Mouse (Mus musculus) MEL (cell line): ENCODE results near the gene Fuz. TPM values are rescaled to one million over a fixed set of nuclear protein-coding genes. Genes with fewer than 3 reads are reported as not detected.

ENCODE experiments used
- DNase-seq: peaks from one replicate; pipeline ENCODE4 v3.0.0; 2011; ENCODE audit warnings: low read depth, low spot score
- H3K27ac ChIP-seq: 2 replicates; pipeline ENCODE4 v1.5.1; 2012; ENCODE audit warnings: low read depth, mild to moderate bottlenecking, control low read depth, low read length, moderate library complexity; ENCODE audit not compliant: control insufficient read depth
- H3K27me3 ChIP-seq, 2 experiments: fragments of 150-350 bp in 1 of 2; sonication (generic) in 1 of 2; 2 replicates each; pipeline ENCODE4 v1.6.1; 2012; ENCODE audit warnings: low read length in 2 of 2, mild to moderate bottlenecking in 2 of 2, improper control_type of control experiment in 1 of 2, moderate library complexity in 1 of 2; ENCODE audit not compliant: insufficient read depth in 2 of 2, control insufficient read depth in 1 of 2
- H3K36me3 ChIP-seq, 2 experiments: 2 replicates each; pipeline ENCODE4 v1.6.1; 2012 to 2014; ENCODE audit warnings: low read length in 2 of 2, improper control_type of control experiment in 1 of 2, inconsistent platforms in 1 of 2, mild to moderate bottlenecking in 1 of 2; ENCODE audit not compliant: insufficient read depth in 2 of 2, control insufficient read depth in 1 of 2
- H3K4me1 ChIP-seq, 2 experiments: fragments of 150-350 bp in 1 of 2; sonication (generic) in 1 of 2; 2 replicates each; pipeline ENCODE4 v1.6.1; 2012; ENCODE audit warnings: low read length in 2 of 2, improper control_type of control experiment in 1 of 2, mild to moderate bottlenecking in 1 of 2; ENCODE audit not compliant: insufficient read depth in 2 of 2, control insufficient read depth in 1 of 2
- H3K4me3 ChIP-seq, 2 experiments: fragments of 150-350 bp in 1 of 2; sonication (generic) in 1 of 2; 2 replicates each; pipeline ENCODE4 v1.5.1; 2012; ENCODE audit warnings: low read depth in 2 of 2, low read length in 2 of 2, mild to moderate bottlenecking in 2 of 2, moderate library complexity in 2 of 2, control low read depth in 1 of 2, improper control_type of control experiment in 1 of 2; ENCODE audit not compliant: control insufficient read depth in 1 of 2, insufficient read depth in 1 of 2
- H3K79me2 ChIP-seq: 2 replicates; pipeline ENCODE4 v1.6.1; 2012; ENCODE audit warnings: mild to moderate bottlenecking, low read length, moderate library complexity; ENCODE audit not compliant: control insufficient read depth, poor library complexity, insufficient read depth
- H3K9ac ChIP-seq: 2 replicates; pipeline ENCODE4 v1.6.1; 2012; ENCODE audit warnings: low read depth, mild to moderate bottlenecking, control low read depth, low read length, moderate library complexity; ENCODE audit not compliant: control insufficient read depth, poor library complexity, severe bottlenecking
- H3K9me3 ChIP-seq: fragments of 150-350 bp; sonication (generic); replicated peaks from 2 replicates; pipeline ENCODE4 v1.6.1; 2012; ENCODE audit warnings: mild to moderate bottlenecking, low read length, improper control_type of control experiment, moderate library complexity; ENCODE audit not compliant: insufficient read depth
- CHD1 ChIP-seq: IDR thresholded peaks from 2 replicates; pipeline ENCODE4 v1.6.1; 2012; ENCODE audit warnings: low read depth, mild to moderate bottlenecking, inconsistent platforms, low read length, improper control_type of control experiment
- CTCF ChIP-seq, 3 experiments: IDR thresholded peaks in 2 of 3; conservative IDR thresholded peaks in 1 of 3; 2 replicates each; pipeline ENCODE4 v1.5.1; 2011 to 2012; ENCODE audit warnings: low read length in 3 of 3, low read depth in 2 of 3, mild to moderate bottlenecking in 2 of 3, improper control_type of control experiment in 1 of 3, inconsistent platforms in 1 of 3, mixed read lengths in 1 of 3, moderate library complexity in 1 of 3; ENCODE audit not compliant: control insufficient read depth in 1 of 3, insufficient read depth in 1 of 3, poor library complexity in 1 of 3, severe bottlenecking in 1 of 3
- EP300 ChIP-seq, 2 experiments: IDR thresholded peaks; 2 replicates each; pipeline ENCODE4 v1.6.1; 2011; ENCODE audit warnings: improper control_type of control experiment in 2 of 2, low read length in 2 of 2, low read depth in 1 of 2, mild to moderate bottlenecking in 1 of 2
- ETS1 ChIP-seq: IDR thresholded peaks from 2 replicates; pipeline ENCODE4 v1.6.1; 2012; ENCODE audit warnings: low read depth, mild to moderate bottlenecking, inconsistent platforms, low read length, improper control_type of control experiment, moderate library complexity
- GABPA ChIP-seq: IDR thresholded peaks from 2 replicates; pipeline ENCODE4 v1.6.1; 2012; ENCODE audit warnings: low read depth, mild to moderate bottlenecking, inconsistent platforms, low read length, improper control_type of control experiment, moderate library complexity
- GATA1 ChIP-seq: IDR thresholded peaks from 2 replicates; pipeline ENCODE4 v1.6.1; 2011; ENCODE audit warnings: low read depth, low read length, improper control_type of control experiment
- MAFK ChIP-seq: IDR thresholded peaks from 2 replicates; pipeline ENCODE4 v1.6.1; 2011; ENCODE audit warnings: low read depth, mild to moderate bottlenecking, low read length, improper control_type of control experiment, borderline replicate concordance
- MAX ChIP-seq: IDR thresholded peaks from 2 replicates; pipeline ENCODE4 v1.6.1; 2011; ENCODE audit warnings: low read length, improper control_type of control experiment
- MAZ ChIP-seq: IDR thresholded peaks from 2 replicates; pipeline ENCODE4 v1.6.1; 2012; ENCODE audit warnings: low read depth, mild to moderate bottlenecking, inconsistent platforms, low read length, improper control_type of control experiment
- MEF2A ChIP-seq: IDR thresholded peaks from 2 replicates; pipeline ENCODE4 v1.6.1; 2014; ENCODE audit warnings: low read depth, mild to moderate bottlenecking, inconsistent platforms, low read length, improper control_type of control experiment; ENCODE audit not compliant: poor library complexity, insufficient replicate concordance, severe bottlenecking; ENCODE audit errors: extremely low read depth
- MXI1 ChIP-seq: IDR thresholded peaks from 2 replicates; pipeline ENCODE4 v1.6.1; 2011; ENCODE audit warnings: mild to moderate bottlenecking, low read depth, low read length, improper control_type of control experiment
- NRF1 ChIP-seq: IDR thresholded peaks from 2 replicates; pipeline ENCODE4 v1.6.1; 2014; ENCODE audit warnings: low read depth, mild to moderate bottlenecking, inconsistent platforms, low read length, improper control_type of control experiment, moderate library complexity; ENCODE audit not compliant: poor library complexity, insufficient read depth, severe bottlenecking
- POLR2A ChIP-seq, 2 experiments: IDR thresholded peaks; 2 replicates each; pipeline ENCODE4 v1.6.1; 2011 to 2012; ENCODE audit warnings: low read length in 2 of 2, mild to moderate bottlenecking in 2 of 2, control low read depth in 1 of 2, improper control_type of control experiment in 1 of 2, low read depth in 1 of 2, moderate library complexity in 1 of 2; ENCODE audit not compliant: control insufficient read depth in 1 of 2, insufficient read depth in 1 of 2, poor library complexity in 1 of 2
- POLR2AphosphoS5 ChIP-seq: IDR thresholded peaks from 2 replicates; pipeline ENCODE4 v1.6.1; 2012; ENCODE audit warnings: low read depth, borderline replicate concordance, mild to moderate bottlenecking, inconsistent platforms, low read length, moderate library complexity, mixed read lengths
- RAD21 ChIP-seq: IDR thresholded peaks from 2 replicates; pipeline ENCODE4 v1.6.1; 2011; ENCODE audit warnings: mild to moderate bottlenecking, low read depth, low read length, improper control_type of control experiment
- TAL1 ChIP-seq: IDR thresholded peaks from 2 replicates; pipeline ENCODE4 v1.6.1; 2012; ENCODE audit warnings: mild to moderate bottlenecking, inconsistent platforms, low read length, moderate library complexity, mixed read lengths
- TBP ChIP-seq: IDR thresholded peaks from 2 replicates; pipeline ENCODE4 v1.8.0; 2011; ENCODE audit warnings: low read depth, low read length, improper control_type of control experiment
- TCF12 ChIP-seq: IDR thresholded peaks from 2 replicates; pipeline ENCODE4 v1.6.1; 2014; ENCODE audit warnings: low read depth, mild to moderate bottlenecking, inconsistent platforms, low read length, improper control_type of control experiment, moderate library complexity
- USF2 ChIP-seq, 2 experiments: IDR thresholded peaks; 2 replicates each; pipeline ENCODE4 v1.6.1; 2011 to 2012; ENCODE audit warnings: improper control_type of control experiment in 2 of 2, low read length in 2 of 2, borderline replicate concordance in 1 of 2, inconsistent platforms in 1 of 2, low read depth in 1 of 2, mild to moderate bottlenecking in 1 of 2; ENCODE audit not compliant: insufficient read depth in 1 of 2
- ZNF384 ChIP-seq: IDR thresholded peaks from 2 replicates; pipeline ENCODE4 v1.6.1; 2012; ENCODE audit warnings: low read depth, mild to moderate bottlenecking, inconsistent platforms, low read length, improper control_type of control experiment
- polyA plus RNA-seq, 2 experiments: library from polyadenylated mRNA; stranded (reverse) in 1 of 2; unstranded in 1 of 2; fragments of >175 nt in 1 of 2; fragments of >200 nt in 1 of 2; gene quantifications; 2 replicates each; pipeline versions ENCODE4 v1.2.1 to v1.2.4; 2012; ENCODE audit warnings: low replicate concordance in 2 of 2, low read depth in 1 of 2; ENCODE audit not compliant: insufficient read length in 2 of 2, insufficient read depth in 1 of 2, missing spikeins in 1 of 2
- total RNA-seq: library from RNA; depleted of rRNA; stranded (reverse); fragments of 300-350 nt; gene quantifications from 2 replicates; pipeline ENCODE4 v1.2.3, GENCODE M21; 2012

Gene Fuz
- total and polyA plus RNA-seq, 3 experiments = 9.4 to 18.1 TPM; not detected in 1

- H3K27me3 ChIP-seq = no peaks in the 10 kb centered on the region
- H3K36me3 ChIP-seq = peaks cover 0 to 20% of the 10 kb centered on the region in 2 experiments; a peak in 2 of 4 replicates
- H3K79me2 ChIP-seq = peaks cover 28% of the 10 kb centered on the region
- TF ChIP-seq MXI1 (no peak), MEF2A (no peak), CHD1 (no peak), RAD21 (no peak), CTCF (IDR thresholded peaks at IDR 0.05 in 2 of 3, conservative IDR thresholded peaks at IDR 0.05 in 1 of 3; ENCODE audit: control insufficient read depth in 1 of 3, insufficient read depth in 1 of 3, low read depth in 2 of 3, low read length in 3 of 3, poor library complexity in 1 of 3, severe bottlenecking in 1 of 3) (no peak), TAL1 (no peak), ZNF384 (no peak), TCF12 (no peak), MAX (no peak), MAZ (no peak), GABPA (no peak), TBP (no peak), GATA1 (no peak), POLR2AphosphoS5 (no peak), MAFK (no peak), NRF1 (no peak), ETS1 (no peak), EP300 (IDR thresholded peaks at IDR 0.05; ENCODE audit: low read depth in 1 of 2, low read length in 2 of 2) (no peak), USF2 (IDR thresholded peaks at IDR 0.05; ENCODE audit: borderline replicate concordance in 1 of 2, insufficient read depth in 1 of 2, low read depth in 1 of 2, low read length in 2 of 2) (no peak), POLR2A (IDR thresholded peaks at IDR 0.05; ENCODE audit: control insufficient read depth in 1 of 2, insufficient read depth in 1 of 2, low read depth in 1 of 2, low read length in 2 of 2, poor library complexity in 1 of 2) (no peak)
- no peak for DNase-seq
- no peak overlapping the region for H3K27ac ChIP-seq
- no peak overlapping the region for H3K4me3 ChIP-seq
- H3K9me3 ChIP-seq = no peaks in the 10 kb centered on the region
- H3K4me1 ChIP-seq = peaks cover 5 to 29% of the 10 kb centered on the region in 2 experiments
- no peak overlapping the region for H3K9ac ChIP-seq
Observed at GRCm38 (mm10) chr7:44851625-44852234, 44.1 kb upstream of the Fuz start.
